Mouse (Mus musculus) E14TG2a.4 (cell line): ENCODE results near the gene Mef2d.

ENCODE experiments used
- CTCF ChIP-seq: conservative IDR thresholded peaks from 2 replicates; pipeline ENCODE4 v1.5.1; 2014; ENCODE audit warnings: low read length
- POU5F1 ChIP-seq: IDR thresholded peaks from 2 replicates; pipeline ENCODE4 v1.6.1; 2014; ENCODE audit warnings: low read length, borderline replicate concordance

DNA sequence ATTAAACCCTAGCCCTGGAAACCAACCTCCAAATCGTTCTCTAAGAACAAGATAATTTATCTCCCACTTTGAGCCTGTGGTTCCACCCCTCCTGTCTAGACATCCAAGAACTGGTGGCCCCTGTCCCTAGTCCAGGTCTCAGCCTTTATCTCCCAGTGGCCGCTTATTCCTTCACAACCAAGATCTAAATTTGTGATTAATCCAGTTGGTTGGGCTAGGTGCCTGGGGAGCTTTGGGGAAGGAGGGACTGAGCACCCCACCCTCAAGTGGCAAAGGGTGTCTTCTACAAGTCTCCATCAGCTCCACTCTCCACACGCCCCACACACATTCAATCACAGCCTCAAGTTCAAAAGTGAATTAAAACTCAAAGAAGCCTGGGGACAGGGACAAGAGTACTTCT is 64.3 kb downstream of the Mef2d start:
- TF ChIP-seq CTCF (no peak), POU5F1 (no peak)
